Mouse (Mus musculus): ENCODE data around the gene Hyal3. TPM values are rescaled to one million over a fixed set of nuclear protein-coding genes. Genes with fewer than 3 reads are reported as not detected.
"Not testable (repeated sequence)": the region's sequence is repeated elsewhere in the genome, so short reads cannot be mapped to it uniquely, and the experiment has no call there.

Hyal3 gene
- total RNA-seq, 1 experiment from 2014 or later = 0.87 TPM

- ATAC-seq (replicated peaks; ENCODE audit: low read depth, poor library complexity, severe bottlenecking) = no peak
Measured at GRCm38 (mm10) chr9:107549297-107550074, 31.1 kb upstream of the Hyal3 start.

- ATAC-seq (replicated peaks; ENCODE audit: low read depth, poor library complexity, severe bottlenecking) = no peak
Measured at GRCm38 (mm10) chr9:107550491-107551116, 30.0 kb upstream of the Hyal3 start.

GRCm38 (mm10) chr9:107551117-107551889 lies 29.3 kb upstream of the Hyal3 start, which contains the start of gene Rassf1:
TSS of gene Rassf1 (plus strand) at chr9:107551555.
- peak; percentile 27 for ATAC-seq (replicated peaks; ENCODE audit: low read depth, poor library complexity, severe bottlenecking)

- no peak for ATAC-seq (replicated peaks; ENCODE audit: low read depth, poor library complexity, severe bottlenecking)
Measured at GRCm38 (mm10) chr9:107551890-107552355, 28.7 kb upstream of the Hyal3 start.

- no peak for ATAC-seq (replicated peaks; ENCODE audit: low read depth, poor library complexity, severe bottlenecking)
Measured at GRCm38 (mm10) chr9:107552690-107553393, 27.8 kb upstream of the Hyal3 start.

- no peak for ATAC-seq (replicated peaks; ENCODE audit: low read depth, poor library complexity, severe bottlenecking)
Measured at GRCm38 (mm10) chr9:107553541-107554318, 26.9 kb upstream of the Hyal3 start.

- ATAC-seq (replicated peaks; ENCODE audit: low read depth, poor library complexity, severe bottlenecking) = peak; percentile 82
Measured at GRCm38 (mm10) chr9:107554319-107554825, 26.2 kb upstream of the Hyal3 start.

- ATAC-seq (replicated peaks; ENCODE audit: low read depth, poor library complexity, severe bottlenecking) = peak; percentile 15; the same call in 1 of the 2 replicates
Measured at GRCm38 (mm10) chr9:107555031-107555457, 25.6 kb upstream of the Hyal3 start.

- no peak for ATAC-seq (replicated peaks; ENCODE audit: low read depth, poor library complexity, severe bottlenecking)
Measured at GRCm38 (mm10) chr9:107555701-107556100, 24.9 kb upstream of the Hyal3 start.

GRCm38 (mm10) chr9:107556346-107556745 lies 24.3 kb upstream of the Hyal3 start:
- no peak for ATAC-seq (replicated peaks; ENCODE audit: low read depth, poor library complexity, severe bottlenecking)

GRCm38 (mm10) chr9:107563029-107563581 lies 17.5 kb upstream of the Hyal3 start, which contains the start of gene Tusc2:
TSS of gene Tusc2 (plus strand) at chr9:107563255.
- ATAC-seq (replicated peaks; ENCODE audit: low read depth, poor library complexity, severe bottlenecking) = peak; percentile 96

GRCm38 (mm10) chr9:107565556-107565955 lies 15.1 kb upstream of the Hyal3 start:
- ATAC-seq (replicated peaks; ENCODE audit: low read depth, poor library complexity, severe bottlenecking) = not testable (repeated sequence)

GRCm38 (mm10) chr9:107566041-107566709 lies 14.4 kb upstream of the Hyal3 start:
- no peak for ATAC-seq (replicated peaks; ENCODE audit: low read depth, poor library complexity, severe bottlenecking)

- ATAC-seq (replicated peaks; ENCODE audit: low read depth, poor library complexity, severe bottlenecking) = no peak
Measured at GRCm38 (mm10) chr9:107566855-107567254, 13.8 kb upstream of the Hyal3 start.

GRCm38 (mm10) chr9:107567702-107568319 lies 12.8 kb upstream of the Hyal3 start, which contains the start of gene Hyal2:
TSS of gene Hyal2 (plus strand) at chr9:107567945.
- ATAC-seq (replicated peaks; ENCODE audit: low read depth, poor library complexity, severe bottlenecking) = no peak

- ATAC-seq (replicated peaks; ENCODE audit: low read depth, poor library complexity, severe bottlenecking) = peak; percentile 75
Measured at GRCm38 (mm10) chr9:107568331-107569261, 12.0 kb upstream of the Hyal3 start.
